Comparison of ENCODE assay signal across 22 mouse cellular contexts in genomic region chr3:132585122-132585972, GRCm38 (mm10). TPM values are rescaled to one million over a fixed set of nuclear protein-coding genes. Genes with fewer than 3 reads are reported as not detected.
DNase-seq lines count a peak whose midpoint lies in the region; ATAC-seq lines count a peak whose summit lies in the region.
"Had no signal": no experiment of that assay in that cellular context is flagged by ENCODE, and none has a peak within 500 bp of the region (broad histone marks: within the 10 kb centered on the region; RNA-seq: fewer than 3 reads in every experiment).

No protein-coding gene starts in this region.

- H3K27ac ChIP-seq in embryonic facial prominence, embryonic 11.5 days (replicated peaks; ENCODE audit: low read depth, low read length), result no peak overlapping the region
- no peak overlapping the region for H3K27ac ChIP-seq in embryonic facial prominence, embryonic 10.5 days (replicated peaks)
- no peak overlapping the region for H3K27ac ChIP-seq in neural tube, embryonic 12.5 days
- H3K27ac ChIP-seq in neural tube, embryonic 13.5 days (replicated peaks), result no peak overlapping the region; the same call in 1 of the 2 replicates
- H3K27ac ChIP-seq: forebrain, embryonic 13.5 days; limb, embryonic 13.5 days; liver, embryonic 13.5 days had no signal

- no peaks in the 10 kb centered on the region for H3K9me3 ChIP-seq in embryonic facial prominence, embryonic 11.5 days (replicated peaks; ENCODE audit: control insufficient read depth, low read length)
- no peaks in the 10 kb centered on the region for H3K9me3 ChIP-seq in embryonic facial prominence, embryonic 10.5 days
- H3K9me3 ChIP-seq in neural tube, embryonic 12.5 days, result no peaks in the 10 kb centered on the region
- no peaks in the 10 kb centered on the region for H3K9me3 ChIP-seq in neural tube, embryonic 13.5 days
- H3K9me3 ChIP-seq: forebrain, embryonic 13.5 days; limb, embryonic 13.5 days; liver, embryonic 13.5 days had no signal

- WGBS in embryonic facial prominence, embryonic 11.5 days, result 50% methylated on average over 8 of the region's 8 CpGs
- WGBS in embryonic facial prominence, embryonic 10.5 days, result 64% methylated on average over 8 of the region's 8 CpGs
- WGBS in neural tube, embryonic 12.5 days, result 65% methylated on average over 8 of the region's 8 CpGs
- 51% methylated on average over 8 of the region's 8 CpGs for WGBS in neural tube, embryonic 13.5 days

- no peak overlapping the region for H3K9ac ChIP-seq in embryonic facial prominence, embryonic 11.5 days (replicated peaks; ENCODE audit: low read length)
- no peak overlapping the region for H3K9ac ChIP-seq in neural tube, embryonic 12.5 days
- no peak overlapping the region for H3K9ac ChIP-seq in neural tube, embryonic 13.5 days
- H3K9ac ChIP-seq: forebrain, embryonic 13.5 days; limb, embryonic 13.5 days; liver, embryonic 13.5 days; lung, embryonic 14.5 days had no signal

- ATAC-seq in embryonic facial prominence, embryonic 11.5 days (replicated peaks; ENCODE audit: insufficient number of reproducible peaks, low FRiP score, low TSS enrichment, low read depth), result no peak
- peak; percentile 67 for ATAC-seq in neural tube, embryonic 12.5 days (ENCODE audit: low FRiP score, low read depth)
- peak; percentile 86 for ATAC-seq in neural tube, embryonic 13.5 days (ENCODE audit: low read depth)
- ATAC-seq: forebrain, embryonic 13.5 days; inflammation-experienced regulatory T-cells, adult 6 months had no signal

- no peak overlapping the region for H3K4me2 ChIP-seq in embryonic facial prominence, embryonic 11.5 days (ENCODE audit: low read depth, low read length)
- H3K4me2 ChIP-seq in neural tube, embryonic 12.5 days (replicated peaks), result no peak overlapping the region
- H3K4me2 ChIP-seq in neural tube, embryonic 13.5 days, result no peak overlapping the region
- H3K4me2 ChIP-seq: forebrain, embryonic 13.5 days; heart, embryonic 11.5 days; limb, embryonic 13.5 days; liver, embryonic 13.5 days; lung, embryonic 14.5 days had no signal

- H3K4me3 ChIP-seq in embryonic facial prominence, embryonic 11.5 days (ENCODE audit: low read depth, low read length), result no peak overlapping the region
- H3K4me3 ChIP-seq in embryonic facial prominence, embryonic 10.5 days, result no peak overlapping the region
- H3K4me3 ChIP-seq in neural tube, embryonic 12.5 days, result no peak overlapping the region
- no peak overlapping the region for H3K4me3 ChIP-seq in neural tube, embryonic 13.5 days
- H3K4me3 ChIP-seq: erythroblast, embryonic 14.5 days; forebrain, embryonic 13.5 days; limb, embryonic 13.5 days; liver, embryonic 13.5 days had no signal

- H3K4me1 ChIP-seq in embryonic facial prominence, embryonic 11.5 days (ENCODE audit: control insufficient read depth, insufficient read depth, low read length), result no peaks in the 10 kb centered on the region
- peaks cover 3% of the 10 kb centered on the region; the same call in 1 of the 2 replicates for H3K4me1 ChIP-seq in embryonic facial prominence, embryonic 10.5 days
- H3K4me1 ChIP-seq in neural tube, embryonic 12.5 days, result no peaks in the 10 kb centered on the region
- H3K4me1 ChIP-seq in neural tube, embryonic 13.5 days (replicated peaks), result 0 out of 2 replicates have a peak, but pooled peaks cover 6% of the 10 kb centered on the region
- H3K4me1 ChIP-seq: forebrain, embryonic 13.5 days; liver, embryonic 13.5 days had no signal

- peak; percentile 54 for DNase-seq in embryonic facial prominence, embryonic 11.5 days (ENCODE audit: low spot score)
- DNase-seq in embryonic facial prominence, embryonic 10.5 days (ENCODE audit: low spot score), result no peak
- no peak for DNase-seq in neural tube, embryonic 10.5 days (ENCODE audit: extremely low spot score, low spot score)
- no peak for DNase-seq in layer of hippocampus, adult 11-12 months (ENCODE audit: low spot score)
- DNase-seq in left cerebral cortex, adult 9 months (ENCODE audit: low spot score in 2 of 2), result no peak
- no peak for DNase-seq in urinary bladder, postnatal 10 days (ENCODE audit: low spot score)
- DNase-seq: adrenal gland, postnatal 36 days; cerebellum, adult 8-10 months; gastrocnemius, postnatal 36 days; heart, postnatal 10 days; liver, embryonic 13.5 days; lung, embryonic 14.5 days; lung, postnatal 36 days; retina, postnatal 1 day; thymus, postnatal 36 days had no signal

- no peaks in the 10 kb centered on the region for H3K36me3 ChIP-seq in embryonic facial prominence, embryonic 11.5 days (replicated peaks; ENCODE audit: control insufficient read depth, insufficient read depth, low read depth, low read length)
- no peaks in the 10 kb centered on the region for H3K36me3 ChIP-seq in embryonic facial prominence, embryonic 10.5 days (replicated peaks)
- H3K36me3 ChIP-seq in neural tube, embryonic 12.5 days, result no peaks in the 10 kb centered on the region
- no peaks in the 10 kb centered on the region for H3K36me3 ChIP-seq in neural tube, embryonic 13.5 days
- H3K36me3 ChIP-seq: limb, embryonic 13.5 days; liver, embryonic 13.5 days had no signal

- no peaks in the 10 kb centered on the region for H3K27me3 ChIP-seq in embryonic facial prominence, embryonic 11.5 days (ENCODE audit: control insufficient read depth, insufficient read depth, low read length)
- no peaks in the 10 kb centered on the region for H3K27me3 ChIP-seq in embryonic facial prominence, embryonic 10.5 days (replicated peaks; ENCODE audit: low read depth, poor library complexity, severe bottlenecking)
- no peaks in the 10 kb centered on the region for H3K27me3 ChIP-seq in neural tube, embryonic 12.5 days (replicated peaks)
- no peaks in the 10 kb centered on the region for H3K27me3 ChIP-seq in neural tube, embryonic 13.5 days
- H3K27me3 ChIP-seq: forebrain, embryonic 13.5 days; liver, embryonic 13.5 days had no signal

RNA-seq across cellular contexts. Expression of gene Gimd1, which starts 44.3 kb away (rescaled TPM):
- polyA plus RNA-seq in embryonic facial prominence, embryonic 11.5 days (2014; fragmentation: Nextera tagmentation; extraction: Ambion mirVana), result not detected in 2 replicates
- not detected in 2 replicates for polyA plus RNA-seq in embryonic facial prominence, embryonic 10.5 days (2016; fragmentation: Nextera tagmentation; extraction: Ambion mirVana)
- polyA plus RNA-seq in neural tube, embryonic 12.5 days (2016; fragmentation: Nextera tagmentation; extraction: Ambion mirVana), result not detected in 2 replicates
- not detected in 2 replicates for polyA plus RNA-seq in neural tube, embryonic 13.5 days (2015; fragmentation: Nextera tagmentation; extraction: Ambion mirVana)
- polyA plus RNA-seq: erythroblast, embryonic 14.5 days; forebrain, embryonic 13.5 days; inflammation-experienced regulatory T-cells, adult 6 months; limb, embryonic 13.5 days; lung, embryonic 14.5 days had no signal
